Mouse (Mus musculus) cerebellum, adult 8-10 months (tissue): ENCODE data around the gene Pde4d.

Source experiments
- DNase-seq: peaks from one replicate; pipeline ENCODE4 v3.0.0; 2022

The Pde4d gene

GRCm38 (mm10) chr13:108492886-108493285 lies 43.1 kb downstream of the Pde4d start:
- DNase-seq: no peak

- no peak for DNase-seq
Observed at GRCm38 (mm10) chr13:108494365-108494764, 44.6 kb downstream of the Pde4d start.

- no peak for DNase-seq
Observed at GRCm38 (mm10) chr13:108497768-108498167, 48.0 kb downstream of the Pde4d start.

GRCm38 (mm10) chr13:108498247-108498743 lies 48.5 kb downstream of the Pde4d start:
- no peak for DNase-seq

GRCm38 (mm10) chr13:108498773-108499313 lies 49.1 kb downstream of the Pde4d start:
- DNase-seq: no peak

- DNase-seq: no peak
Observed at GRCm38 (mm10) chr13:108501386-108501785, 51.6 kb downstream of the Pde4d start.

- DNase-seq: no peak
Observed at GRCm38 (mm10) chr13:108524548-108524947, 74.8 kb downstream of the Pde4d start.

GRCm38 (mm10) chr13:108524969-108525368 lies 75.2 kb downstream of the Pde4d start:
- no peak for DNase-seq

- DNase-seq: no peak
Observed at GRCm38 (mm10) chr13:108526258-108527007, 76.7 kb downstream of the Pde4d start.

GRCm38 (mm10) chr13:108527090-108527770 lies 77.5 kb downstream of the Pde4d start:
- no peak for DNase-seq

- DNase-seq: no peak
Observed at GRCm38 (mm10) chr13:108528343-108528742, 78.6 kb downstream of the Pde4d start.

- DNase-seq: no peak
Observed at GRCm38 (mm10) chr13:108532875-108533274, 83.1 kb downstream of the Pde4d start.

GRCm38 (mm10) chr13:108536436-108536835 lies 86.7 kb downstream of the Pde4d start:
- no peak for DNase-seq

- DNase-seq: no peak
Observed at GRCm38 (mm10) chr13:108536951-108537350, 87.2 kb downstream of the Pde4d start.

GRCm38 (mm10) chr13:108538760-108539369 lies 89.1 kb downstream of the Pde4d start:
- DNase-seq: no peak

- DNase-seq: no peak
Observed at GRCm38 (mm10) chr13:108541488-108541887, 91.7 kb downstream of the Pde4d start.

GRCm38 (mm10) chr13:108542342-108542761 lies 92.6 kb downstream of the Pde4d start:
- no peak for DNase-seq

GRCm38 (mm10) chr13:108552288-108552687 lies 102.5 kb downstream of the Pde4d start:
- DNase-seq: no peak

GRCm38 (mm10) chr13:108552995-108553394 lies 103.2 kb downstream of the Pde4d start:
- no peak for DNase-seq

GRCm38 (mm10) chr13:108554901-108555300 lies 105.2 kb downstream of the Pde4d start:
- no peak for DNase-seq

- no peak for DNase-seq
Observed at GRCm38 (mm10) chr13:108596938-108597337, 147.2 kb downstream of the Pde4d start.

- DNase-seq: no peak
Observed at GRCm38 (mm10) chr13:108598673-108599072, 148.9 kb downstream of the Pde4d start.

- no peak for DNase-seq
Observed at GRCm38 (mm10) chr13:108599186-108599900, 149.6 kb downstream of the Pde4d start.
